23 mouse cellular contexts compared by ENCODE assay signal in genomic region chr13:103119728-103120127, GRCm38 (mm10).
A peak's percentile ranks its signal among the peaks of the same experiment; 100 is the strongest.
DNase-seq lines count a peak whose midpoint lies in the region; ATAC-seq and TF ChIP-seq lines count a peak whose summit lies in the region.
"Had no signal": no experiment of that assay in that cellular context is flagged by ENCODE, and none has a peak within 500 bp of the region (broad histone marks: within the 10 kb centered on the region; RNA-seq: fewer than 3 reads in every experiment).

No protein-coding gene starts in this region.

- H3K27me3 ChIP-seq in heart, adult 2 months (ENCODE audit: control insufficient read depth, insufficient read depth, low read length): no peaks in the 10 kb centered on the region
- H3K27me3 ChIP-seq in lung, embryonic 14.5 days (ENCODE audit: insufficient read depth, low read length): no peaks in the 10 kb centered on the region
- no peaks in the 10 kb centered on the region for H3K27me3 ChIP-seq in lung, postnatal 0 days (replicated peaks; ENCODE audit: insufficient read depth, low read length)
- H3K27me3 ChIP-seq: embryonic facial prominence, embryonic 12.5 days; forebrain, embryonic 13.5 days; forebrain, embryonic 15.5 days; Patski had no signal

- ATAC-seq in lung, embryonic 14.5 days (ENCODE audit: insufficient read depth): peak; percentile 33; the same call in 1 of the 2 replicates
- ATAC-seq in lung, postnatal 0 days: peak; percentile 67
- ATAC-seq: activated CD4-positive, CD25-positive, alpha-beta regulatory T cell, adult 4 months; CD4-positive, CD25-positive, alpha-beta regulatory T cell, adult 4 months; Patski had no signal

- WGBS in heart, adult 2 months: 93% methylated on average over 9 of the region's 9 CpGs
- WGBS in lung, embryonic 14.5 days: 73% methylated on average over 9 of the region's 9 CpGs
- 52% methylated on average over 9 of the region's 9 CpGs for WGBS in lung, postnatal 0 days

- H3K27ac ChIP-seq in heart, adult 2 months: no peak overlapping the region
- H3K27ac ChIP-seq in lung, embryonic 14.5 days (ENCODE audit: low read depth): no peak overlapping the region
- no peak overlapping the region for H3K27ac ChIP-seq in lung, postnatal 0 days (ENCODE audit: low read length)
- H3K27ac ChIP-seq: embryonic facial prominence, embryonic 12.5 days; forebrain, embryonic 13.5 days; forebrain, embryonic 15.5 days had no signal

- H3K4me1 ChIP-seq in heart, adult 2 months (ENCODE audit: control insufficient read depth, insufficient read depth, low read length): peaks cover 1% of the 10 kb centered on the region; the same call in 1 of the 2 replicates
- H3K4me1 ChIP-seq in lung, embryonic 14.5 days (ENCODE audit: insufficient read depth): no peaks in the 10 kb centered on the region
- H3K4me1 ChIP-seq in lung, postnatal 0 days (ENCODE audit: insufficient read depth, low read depth, low read length): no peaks in the 10 kb centered on the region

- H3K4me3 ChIP-seq in heart, adult 2 months: no peak overlapping the region
- H3K4me3 ChIP-seq in lung, embryonic 14.5 days (ENCODE audit: low read depth, low read length): no peak overlapping the region
- H3K4me3 ChIP-seq in lung, postnatal 0 days (ENCODE audit: low read depth, low read length): no peak overlapping the region
- H3K4me3 ChIP-seq: embryonic facial prominence, embryonic 12.5 days; forebrain, embryonic 13.5 days; forebrain, embryonic 15.5 days had no signal

- no peak overlapping the region for H3K4me2 ChIP-seq in lung, embryonic 14.5 days
- H3K4me2 ChIP-seq in lung, postnatal 0 days (replicated peaks; ENCODE audit: low read depth, low read length): no peak overlapping the region
- H3K4me2 ChIP-seq: forebrain, embryonic 15.5 days had no signal

- H3K36me3 ChIP-seq in heart, adult 2 months (ENCODE audit: control insufficient read depth, insufficient read depth, low read length): no peaks in the 10 kb centered on the region
- H3K36me3 ChIP-seq in lung, embryonic 14.5 days (ENCODE audit: insufficient read depth): no peaks in the 10 kb centered on the region
- H3K36me3 ChIP-seq in lung, postnatal 0 days (ENCODE audit: insufficient read depth, low read length): no peaks in the 10 kb centered on the region
- H3K36me3 ChIP-seq: embryonic facial prominence, embryonic 10.5 days; embryonic facial prominence, embryonic 12.5 days; forebrain, embryonic 15.5 days; G1E had no signal

- no peaks in the 10 kb centered on the region for H3K9me3 ChIP-seq in lung, embryonic 14.5 days (ENCODE audit: low read depth, low read length)
- H3K9me3 ChIP-seq in lung, postnatal 0 days (ENCODE audit: low read length): no peaks in the 10 kb centered on the region
- H3K9me3 ChIP-seq: embryonic facial prominence, embryonic 10.5 days; embryonic facial prominence, embryonic 12.5 days; forebrain, embryonic 13.5 days; forebrain, embryonic 15.5 days; G1E had no signal

- peak; percentile 56 for DNase-seq in heart, adult 11 months
- no peak for DNase-seq in heart, adult 2 months
- peak; percentile 34 for DNase-seq in lung, embryonic 14.5 days
- DNase-seq in lung, postnatal 10 days: no peak
- no peak for DNase-seq in lung, postnatal 0 days (ENCODE audit: low spot score)
- no peak for DNase-seq in lung, postnatal 36 days
- DNase-seq: adrenal gland, adult 8-10 months; adrenal gland, postnatal 14 days; adrenal gland, postnatal 36 days; B cell, adult 2 months; cerebellum, adult 11-12 months; cerebellum, adult 2 months; cerebellum, adult 9-10 months; cerebellum, postnatal 10 days; cerebellum, postnatal 25 days had no signal

- intact Hi-C loops in heart, adult 2 months (cut with DNase I): loop anchor here (5.0 kb wide), 1 partner anchor 523 kb away; no protein-coding TSS in a partner anchor

- no peak for TF ChIP-seq CTCF in heart, adult 2 months (IDR thresholded peaks at IDR 0.05)
- TF ChIP-seq CTCF in lung, embryonic 14.5 days (IDR thresholded peaks at IDR 0.05; ENCODE audit: low read depth): no peak
- TF ChIP-seq CTCF in lung, postnatal 0 days (IDR thresholded peaks at IDR 0.05): no peak

- no peaks in the 10 kb centered on the region for H3K79me2 ChIP-seq in heart, adult 2 months (replicated peaks; ENCODE audit: control insufficient read depth, insufficient read depth, low read length)

- no peak for TF ChIP-seq EP300 in heart, adult 2 months (IDR thresholded peaks at IDR 0.05; ENCODE audit: insufficient read depth, low read depth, low read length)
- no peak for TF ChIP-seq EP300 in lung, postnatal 0 days (IDR thresholded peaks at IDR 0.05)

- H3K9ac ChIP-seq in heart, adult 2 months (ENCODE audit: low read depth, low read length): no peak overlapping the region
- H3K9ac ChIP-seq in lung, embryonic 14.5 days: no peak overlapping the region
- H3K9ac ChIP-seq in lung, postnatal 0 days (replicated peaks; ENCODE audit: low read depth): no peak overlapping the region
- H3K9ac ChIP-seq: forebrain, embryonic 15.5 days had no signal

- TF ChIP-seq POLR2A in heart, adult 2 months (IDR thresholded peaks at IDR 0.05; ENCODE audit: insufficient read depth, low read depth, low read length): no peak

Comparison
In these comparisons a context has a peak if more than half of its experiments do, and no peak if none do; other contexts are left out.
1. DNase-seq: peak in heart, adult 11 months (single experiment) and lung, embryonic 14.5 days (single experiment); none in heart, adult 2 months (0 of 2), lung, postnatal 10 days (single experiment), lung, postnatal 0 days (single experiment) and lung, postnatal 36 days (single experiment).